Mouse (Mus musculus) erythroblast, embryonic 14.5 days (primary cell): ENCODE measurements around the gene Ky.

Experiments
- GATA1 ChIP-seq: IDR thresholded peaks from 2 replicates; pipeline ENCODE4 v1.6.1; 2012; ENCODE audit warnings: low read length, inconsistent platforms, mixed read lengths
- TAL1 ChIP-seq: IDR thresholded peaks from 3 replicates; pipeline ENCODE4 v1.6.1; 2012; ENCODE audit warnings: low read length, inconsistent platforms, mixed read lengths

- TF ChIP-seq GATA1 (no peak), TAL1 (no peak)
Observed at GRCm38 (mm10) chr9:102547028-102547354, 41.4 kb downstream of the Ky start.
